Mouse (Mus musculus) forebrain, postnatal 0 days (tissue): Measurements from ENCODE around the gene Gm21708. TPM values are rescaled to one million over a fixed set of nuclear protein-coding genes. Genes with fewer than 3 reads are reported as not detected.
"Not testable (repeated sequence)": the region's sequence is repeated elsewhere in the genome, so short reads cannot be mapped to it uniquely, and the experiment has no call there.

Source experiments
- ATAC-seq: fragments of 200-750 bp; cut with Nextera tagmentation; 2 replicates; pipeline ENCODE4 v1.8.0; 2017; ENCODE audit warnings: mild to moderate bottlenecking, moderate library complexity
- DNase-seq: peaks from one replicate; pipeline ENCODE4 v3.0.0-alpha.2; 2015
- H3K27ac ChIP-seq: fragments of 300-500 bp; sonication (generic); 2 replicates; pipeline ENCODE4 v1.5.1; 2014; ENCODE audit warnings: low read depth, mild to moderate bottlenecking, antibody characterized with exemption, low read length, moderate library complexity, mixed read lengths
- H3K27me3 ChIP-seq: fragments of 300-500 bp; sonication (generic); 2 replicates; pipeline ENCODE4 v1.6.1; 2014; ENCODE audit warnings: mild to moderate bottlenecking, low read length, mixed read lengths; ENCODE audit not compliant: insufficient read depth
- H3K36me3 ChIP-seq: fragments of 300-500 bp; sonication (generic); 2 replicates; pipeline ENCODE4 v1.6.1; 2014; ENCODE audit warnings: mild to moderate bottlenecking, moderate library complexity; ENCODE audit not compliant: insufficient read depth
- H3K4me1 ChIP-seq: fragments of 300-500 bp; sonication (generic); 2 replicates; pipeline ENCODE4 v1.6.1; 2014; ENCODE audit warnings: antibody characterized with exemption; ENCODE audit not compliant: insufficient read depth
- H3K4me2 ChIP-seq: fragments of 300-500 bp; sonication (generic); 2 replicates; pipeline ENCODE4 v1.6.1; 2014; ENCODE audit warnings: low read depth, mild to moderate bottlenecking, moderate library complexity
- H3K4me3 ChIP-seq: fragments of 300-500 bp; sonication (generic); 2 replicates; pipeline ENCODE4 v1.5.1; 2014; ENCODE audit warnings: low read depth, low read length, mixed read lengths
- H3K9ac ChIP-seq: fragments of 300-500 bp; sonication (generic); 2 replicates; pipeline ENCODE4 v1.6.1; 2014; ENCODE audit warnings: mild to moderate bottlenecking
- H3K9me3 ChIP-seq: fragments of 300-500 bp; sonication (generic); 2 replicates; pipeline ENCODE4 v1.6.1; 2016; ENCODE audit warnings: low read length
- WGBS: fragments of 180-500 bp; shearing (Covaris S2); extraction: QIAGEN DNeasy Blood & Tissue Kit; methylation state at CpG from one replicate; pipeline ENCODE4 v1.1.7; 2014; 5-methylcytosine and 5-hydroxymethylcytosine counted together
- polyA plus RNA-seq: library from polyadenylated mRNA; unstranded; fragments of >200 nt; fragmentation: Nextera tagmentation; extraction: Ambion mirVana; gene quantifications from 2 replicates; pipeline ENCODE4 v1.2.1, GENCODE M21; 2015
- total RNA-seq: library from RNA; depleted of rRNA; stranded (reverse); fragments of >200 nt; gene quantifications from 2 replicates; pipeline ENCODE4 v1.2.3, GENCODE M21; 2014; rRNA removed

Gene Gm21708
- total RNA-seq (0.23 TPM in 1 of 2 replicates, not detected in the other), polyA plus RNA-seq (not detected in 2 replicates)

GRCm38 (mm10) chrY:3410067-3410466 lies at the start of gene Gm21708, which contains the start of gene Gm21704:
TSS of gene Gm21708 (minus strand) at chrY:3410167.
TSS of gene Gm21704 (minus strand) at chrY:3410167.
- not testable (repeated sequence) for H3K9ac ChIP-seq, ATAC-seq, H3K9me3 ChIP-seq, H3K4me1 ChIP-seq, H3K36me3 ChIP-seq, DNase-seq, H3K4me2 ChIP-seq, H3K4me3 ChIP-seq, H3K27me3 ChIP-seq, H3K27ac ChIP-seq
- WGBS = no CpG with 5 or more reads among the region's 9 CpGs

Other genes with a start within 250 kb of the Gm21708 start
- 0.23 TPM in 1 of 2 replicates, not detected in the other for gene Gm21677, start 103.7 kb downstream of the Gm21708 start, total RNA-seq
- gene Gm21677, start 103.7 kb downstream of the Gm21708 start, polyA plus RNA-seq = not detected in 2 replicates
- not detected in 2 replicates for gene Gm21693, start 64.8 kb downstream of the Gm21708 start, total RNA-seq
- not detected in 2 replicates for gene Gm21693, start 64.8 kb downstream of the Gm21708 start, polyA plus RNA-seq
- gene Gm21704, start within 50 bp of the Gm21708 start, total RNA-seq = not detected in 2 replicates
- gene Gm21704, start within 50 bp of the Gm21708 start, polyA plus RNA-seq = not detected in 2 replicates